ENCODE assay signal across 12 mouse cellular contexts in genomic region chr2:77926468-77926867, GRCm38 (mm10). TPM values are rescaled to one million over a fixed set of nuclear protein-coding genes. Genes with fewer than 3 reads are reported as not detected.
DNase-seq lines count a peak whose midpoint lies in the region.
"Had no signal": no experiment of that assay in that cellular context is flagged by ENCODE, and none has a peak within 500 bp of the region (broad histone marks: within the 10 kb centered on the region; RNA-seq: fewer than 3 reads in every experiment).

No protein-coding gene starts in this region.

- intact Hi-C loops in left cerebral cortex, postnatal 36 days (cut with DNase I): no loop called here

- peak; percentile 36 to 40 for DNase-seq in cerebellum, adult 18-20 months
- no peak for DNase-seq in cerebellum, adult 8-10 months
- peak; percentile 23 for DNase-seq in R1 (ENCODE audit: low read depth, low spot score)
- peak; percentile 49 for DNase-seq in cerebellum, adult 9-11 months
- no peak for DNase-seq in right cerebral cortex, postnatal 10 days (ENCODE audit: low spot score in 2 of 2)
- no peak for DNase-seq in T-cell, adult 2 months (ENCODE audit: low spot score)
- DNase-seq in left cerebral cortex, postnatal 36 days (ENCODE audit: low spot score in 2 of 2): no peak
- DNase-seq: adrenal gland, postnatal 14 days; gastrocnemius, postnatal 14 days; heart, postnatal 10 days; heart, postnatal 4 days; kidney, adult 9 months had no signal

RNA-seq across cellular contexts. Expression of gene Cwc22, which starts 19.7 kb away (rescaled TPM):
- total RNA-seq in left cerebral cortex, postnatal 36 days (2021): 10 to 100 TPM; 24.5 to 29.4 TPM

Comparison
In these comparisons a context has a peak if more than half of its experiments do, and no peak if none do; other contexts are left out.
1. DNase-seq: peak in cerebellum, adult 18-20 months (2 of 2), R1 (single experiment) and cerebellum, adult 9-11 months (single experiment); none in cerebellum, adult 8-10 months (single experiment), right cerebral cortex, postnatal 10 days (0 of 2), T-cell, adult 2 months (single experiment) and left cerebral cortex, postnatal 36 days (0 of 2).